Mouse (Mus musculus) bone marrow macrophage, adult 2 months (primary cell): Measurements from ENCODE around the gene Th.

Experiments used
- CTCF ChIP-seq: IDR thresholded peaks from 2 replicates; pipeline ENCODE4 v1.5.1; 2012; ENCODE audit warnings: low read depth, mild to moderate bottlenecking, low read length, moderate library complexity
- POLR2A ChIP-seq: IDR thresholded peaks from 2 replicates; pipeline ENCODE4 v1.6.1; 2012; ENCODE audit warnings: mild to moderate bottlenecking, low read depth, low read length, borderline replicate concordance

DNA sequence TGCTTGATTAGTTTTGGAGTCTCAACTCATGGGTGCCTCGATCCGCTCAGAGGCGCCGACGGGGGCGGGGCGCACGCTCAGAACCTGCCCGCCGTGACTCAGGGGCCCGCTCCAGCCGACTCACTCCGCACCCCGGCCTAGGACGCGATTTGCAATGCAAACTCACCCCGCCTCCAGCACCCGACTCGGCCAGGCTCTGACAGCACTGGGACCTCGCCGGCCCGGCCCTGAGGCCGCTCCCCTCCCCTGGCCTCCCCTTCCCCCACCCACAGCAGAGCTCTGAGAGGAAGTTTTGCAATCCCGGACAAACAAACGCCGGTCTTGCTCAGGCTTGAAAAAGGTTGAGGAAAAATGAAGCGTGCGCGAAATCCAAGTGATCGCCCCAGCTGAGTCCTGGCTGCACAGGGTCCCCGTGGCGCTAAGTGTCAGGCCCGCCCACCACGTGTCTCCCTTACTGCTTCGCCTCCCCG is 36.5 kb upstream of the Th start:
- TF ChIP-seq POLR2A, result no peak
- TF ChIP-seq CTCF, result no peak
